Mouse (Mus musculus) MEL (cell line): ENCODE data around the gene Adam10.

Experiments used
- NRF1 ChIP-seq: IDR thresholded peaks from 2 replicates; pipeline ENCODE4 v1.6.1; 2014; ENCODE audit warnings: low read depth, mild to moderate bottlenecking, inconsistent platforms, low read length, improper control_type of control experiment, moderate library complexity; ENCODE audit not compliant: poor library complexity, insufficient read depth, severe bottlenecking
- POLR2A ChIP-seq, 2 experiments: IDR thresholded peaks; 2 replicates each; pipeline ENCODE4 v1.6.1; 2011 to 2012; ENCODE audit warnings: low read length in 2 of 2, mild to moderate bottlenecking in 2 of 2, control low read depth in 1 of 2, improper control_type of control experiment in 1 of 2, low read depth in 1 of 2, moderate library complexity in 1 of 2; ENCODE audit not compliant: control insufficient read depth in 1 of 2, insufficient read depth in 1 of 2, poor library complexity in 1 of 2

DNA sequence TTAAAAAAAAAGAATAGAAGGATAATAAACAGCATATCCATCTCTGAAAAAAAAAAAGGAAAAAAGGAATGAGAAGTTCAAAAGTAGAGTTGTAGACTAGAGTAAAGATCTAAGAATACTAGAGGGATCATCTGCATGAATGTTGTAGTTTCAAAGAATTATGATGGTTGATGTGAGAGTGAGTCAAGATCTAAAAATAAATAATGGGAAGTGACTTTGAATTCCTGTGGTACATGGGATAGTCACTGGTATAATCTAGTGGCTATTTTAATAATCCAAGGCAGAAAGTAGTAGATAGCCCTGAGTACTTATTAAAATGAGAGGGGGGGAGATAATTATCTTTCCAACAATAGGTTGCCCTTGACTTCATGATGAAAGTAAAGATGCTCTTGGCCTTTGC is 52.3 kb downstream of the Adam10 start:
- no peak for TF ChIP-seq POLR2A (IDR thresholded peaks at IDR 0.05; ENCODE audit: control insufficient read depth in 1 of 2, insufficient read depth in 1 of 2, low read depth in 1 of 2, low read length in 2 of 2, poor library complexity in 1 of 2)
- no peak for TF ChIP-seq NRF1
